Mouse (Mus musculus): ENCODE data around the gene Itch.
"Not testable (repeated sequence)": the region's sequence is repeated elsewhere in the genome, so short reads cannot be mapped to it uniquely, and the experiment has no call there.

Itch gene

GRCm38 (mm10) chr2:155149296-155149695 lies 16.0 kb downstream of the Itch start:
- DNase-seq, result not testable (repeated sequence)

DNA sequence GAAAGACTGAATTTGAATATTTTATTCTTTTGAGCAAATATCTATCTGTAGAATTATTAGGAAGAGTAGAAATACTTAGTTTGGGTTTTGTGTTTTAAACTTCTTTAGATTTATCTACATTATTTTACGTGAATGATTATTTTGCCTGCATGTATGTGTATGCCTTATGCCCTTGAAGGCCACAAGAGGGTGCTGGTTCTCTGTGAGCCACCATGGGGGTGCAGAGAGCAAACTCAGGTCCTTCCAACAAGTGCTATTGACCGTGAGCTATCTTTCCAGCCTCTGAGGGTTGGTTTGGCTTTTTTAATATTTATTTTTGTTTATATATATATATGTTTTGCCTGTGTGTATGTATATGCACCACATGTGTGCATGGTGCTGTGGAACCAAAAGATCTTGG lies 74.1 kb downstream of the Itch start:
- DNase-seq, result peak in 1 of 2 experiments; percentile 7

- DNase-seq, result no peak
These were observed 89.8 kb downstream of the Itch start for GRCm38 (mm10) chr2:155223145-155223544.

DNA sequence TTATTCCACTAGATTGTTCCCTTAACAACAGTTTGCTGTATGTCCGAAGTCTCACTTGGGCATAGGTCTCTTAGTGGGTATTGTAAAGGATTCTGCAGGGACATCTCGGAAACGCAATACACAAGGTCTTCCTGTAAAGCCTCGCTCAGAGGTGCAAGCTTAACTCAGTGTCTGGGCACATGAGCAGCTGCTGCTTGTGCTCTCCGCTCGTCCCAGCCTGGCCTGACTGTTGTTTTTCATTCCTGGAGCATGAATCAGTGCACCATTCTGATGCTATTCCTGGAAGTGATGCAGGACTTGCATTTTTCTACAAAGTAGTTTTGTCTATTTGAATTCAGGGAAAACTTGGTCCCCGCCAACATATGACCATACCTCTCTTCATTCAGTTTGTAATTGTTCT lies 91.4 kb downstream of the Itch start:
- DNase-seq, result peak in 1 of 2 experiments; percentile 11

DNA sequence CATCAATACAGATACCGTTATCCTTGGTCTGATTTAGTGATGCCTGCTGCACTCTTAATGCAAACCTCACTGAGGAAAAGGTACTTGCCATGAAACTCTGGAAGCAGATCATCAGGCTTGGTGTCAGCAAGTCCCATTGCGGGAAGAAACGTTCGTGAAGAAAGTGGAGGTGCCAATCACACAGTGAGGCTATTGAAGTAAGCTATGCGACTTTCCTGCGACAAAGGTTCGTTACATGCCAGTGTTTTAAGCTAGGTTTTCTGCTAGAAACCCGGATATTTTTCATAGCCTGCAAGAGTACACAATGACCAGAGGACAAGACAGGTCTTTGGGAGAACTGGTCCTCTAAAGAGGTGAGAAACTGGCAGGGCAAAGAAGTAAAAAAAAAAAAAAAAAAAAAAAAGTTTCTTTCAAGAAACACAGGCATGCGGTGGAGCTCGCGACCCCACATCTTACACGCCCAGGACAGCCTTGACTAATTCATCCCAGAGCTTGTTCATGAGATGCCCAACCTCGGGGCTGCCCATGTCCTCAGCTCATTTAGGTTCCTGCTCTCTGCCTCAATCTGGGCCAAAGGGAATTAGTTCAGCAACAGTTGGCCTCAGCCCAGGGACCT lies 102.5 kb downstream of the Itch start:
- no peak for DNase-seq

DNA sequence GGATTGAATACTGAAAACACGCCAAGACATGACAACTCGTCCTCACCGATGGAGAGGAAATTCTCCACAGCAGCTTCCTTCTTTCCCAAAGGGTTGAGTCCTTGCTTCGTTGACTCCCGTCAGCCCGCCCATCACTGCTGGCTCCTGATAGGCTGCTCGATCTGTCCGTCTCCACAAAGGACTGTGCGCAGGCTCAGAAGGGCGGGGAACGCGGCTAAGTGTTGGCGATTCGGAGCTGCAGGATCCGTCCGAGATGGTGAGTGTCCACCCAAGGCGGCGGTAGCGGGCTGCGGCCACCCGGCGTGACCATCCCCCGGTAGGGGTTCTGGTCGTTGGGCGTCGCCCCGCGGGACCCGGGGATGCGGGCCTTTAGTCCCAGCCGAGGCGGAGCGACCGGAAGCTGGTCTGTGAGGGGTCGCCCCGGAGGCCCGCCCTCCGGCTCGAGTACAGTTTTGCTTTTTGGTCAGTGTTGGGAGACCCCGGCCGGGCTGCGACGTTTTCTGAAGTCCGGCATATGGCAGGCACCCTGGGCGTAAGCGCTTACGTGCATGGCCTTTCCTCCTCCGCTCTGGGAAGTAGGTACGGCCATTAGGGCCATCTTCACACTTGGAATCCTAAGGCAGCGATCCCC lies 103.2 kb downstream of the Itch start, which contains the start of gene Dynlrb1:
TSS of gene Dynlrb1 (plus strand) at position 172 of the 631 bp plus-strand sequence.
- peak; percentile 98 to 99 for DNase-seq

DNA sequence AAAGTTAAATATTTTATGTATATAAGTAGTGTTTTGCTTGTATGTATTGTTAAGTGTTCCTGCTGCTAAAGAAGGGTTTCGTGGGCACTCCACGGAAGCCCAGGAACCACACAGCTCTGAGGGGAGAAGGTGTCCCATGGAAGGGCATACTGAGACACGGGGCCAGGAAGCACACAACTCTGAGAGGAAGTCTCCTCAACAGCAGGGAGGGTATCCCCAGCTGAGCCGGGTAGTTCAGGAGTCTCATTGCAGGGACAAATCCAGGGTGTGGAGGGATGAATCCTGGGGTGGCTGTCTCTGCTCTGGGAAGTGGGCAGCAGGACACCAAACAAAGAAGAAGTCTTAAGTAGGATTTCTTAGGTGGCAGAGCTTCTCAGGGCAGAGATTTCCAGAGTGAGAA lies 104.0 kb downstream of the Itch start:
- DNase-seq, result peak in 1 of 2 experiments; percentile 5

- DNase-seq, result peak; percentile 38 to 46
These were observed 107.6 kb downstream of the Itch start for GRCm38 (mm10) chr2:155240915-155241314.

DNA sequence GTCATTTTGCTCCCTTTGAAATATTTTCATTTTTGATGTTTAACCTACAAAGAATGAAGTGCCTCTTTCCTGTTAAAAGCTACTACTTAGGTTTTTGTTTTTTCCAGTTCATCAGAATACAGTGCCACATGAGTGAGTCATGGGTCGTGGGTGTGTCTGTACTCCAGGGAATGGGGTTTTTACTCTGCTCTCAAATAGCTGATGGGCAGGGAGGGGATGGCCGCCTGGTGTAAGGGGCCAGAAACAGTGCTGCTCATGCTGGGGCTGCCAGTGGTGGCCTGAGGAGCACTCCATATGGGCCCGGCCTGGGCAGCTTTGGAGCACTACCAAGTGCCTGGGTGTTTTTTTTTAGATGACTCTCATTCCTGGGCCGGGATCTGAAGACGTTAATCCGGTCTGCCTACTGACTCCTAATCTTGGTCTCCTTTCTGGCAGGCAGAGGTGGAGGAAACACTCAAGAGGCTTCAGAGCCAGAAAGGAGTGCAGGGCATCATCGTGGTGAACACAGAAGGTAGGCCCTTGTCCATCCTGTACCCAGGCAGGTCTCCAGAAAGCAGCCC lies 109.1 kb downstream of the Itch start:
- peak in 1 of 2 experiments; percentile 41 for DNase-seq

- no peak for DNase-seq
These were observed 112.9 kb downstream of the Itch start for GRCm38 (mm10) chr2:155246231-155246630.

- no peak for DNase-seq
These were observed 114.9 kb downstream of the Itch start for GRCm38 (mm10) chr2:155248206-155248605.

DNA sequence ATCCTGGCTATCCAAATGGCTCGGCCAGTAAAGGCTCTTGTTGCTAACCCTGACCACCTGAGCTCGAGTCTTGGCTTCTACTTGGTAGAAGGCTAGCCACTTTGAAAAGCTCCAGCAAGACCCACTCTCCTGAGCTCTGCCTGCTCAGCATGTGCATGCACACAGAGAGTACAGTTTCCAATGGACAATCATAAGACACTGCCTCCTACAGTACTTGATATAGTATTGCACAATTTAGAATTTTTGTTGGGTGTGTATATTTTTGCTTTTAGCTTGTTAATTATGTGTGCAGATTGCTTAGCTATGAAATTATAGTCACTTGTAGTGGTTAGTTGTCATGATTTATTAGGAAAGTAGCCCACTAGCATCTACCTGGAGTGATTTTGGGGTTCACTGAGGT lies 115.4 kb downstream of the Itch start:
- no peak for DNase-seq

DNA sequence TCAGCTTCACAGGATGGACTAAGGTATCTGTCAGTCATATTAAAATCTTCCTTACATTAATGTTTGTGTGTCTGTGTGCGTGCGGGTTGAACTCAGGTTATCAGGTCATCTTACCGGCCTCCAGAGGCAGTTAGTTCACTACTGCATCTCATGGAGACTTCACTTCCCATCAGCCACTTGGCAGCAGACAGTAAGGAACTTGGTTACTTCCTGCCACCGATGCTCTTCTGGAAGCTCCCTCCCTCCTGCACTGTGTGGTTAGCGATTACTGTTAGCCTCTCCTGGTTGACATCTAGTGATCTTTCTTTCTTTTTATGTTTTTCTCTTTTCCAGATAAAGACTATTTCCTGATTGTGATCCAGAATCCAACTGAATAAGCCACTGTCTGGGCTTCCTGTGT lies 116.3 kb downstream of the Itch start:
- no peak for DNase-seq

DNA sequence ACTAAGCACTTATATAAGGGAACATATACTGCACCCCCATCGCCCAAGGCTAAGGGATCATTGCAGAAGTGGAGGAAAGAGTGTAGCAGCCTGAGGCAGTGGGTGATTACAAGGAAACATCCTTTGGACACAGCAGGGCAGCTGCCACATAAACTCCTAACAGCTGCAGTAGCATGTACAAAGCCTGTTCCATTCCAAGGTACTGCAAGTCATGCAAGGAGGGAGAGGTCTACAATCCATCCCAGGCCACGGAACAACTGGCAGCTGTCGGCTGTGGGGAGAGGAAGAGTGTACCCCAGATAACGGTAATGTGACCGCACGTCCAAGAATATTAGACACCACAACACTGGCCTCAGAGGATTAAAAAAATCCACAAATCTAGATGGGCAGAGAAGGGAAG lies 132.2 kb downstream of the Itch start:
- DNase-seq, result no peak

- no peak for DNase-seq
These were observed 133.6 kb downstream of the Itch start for GRCm38 (mm10) chr2:155266896-155267295.

DNA sequence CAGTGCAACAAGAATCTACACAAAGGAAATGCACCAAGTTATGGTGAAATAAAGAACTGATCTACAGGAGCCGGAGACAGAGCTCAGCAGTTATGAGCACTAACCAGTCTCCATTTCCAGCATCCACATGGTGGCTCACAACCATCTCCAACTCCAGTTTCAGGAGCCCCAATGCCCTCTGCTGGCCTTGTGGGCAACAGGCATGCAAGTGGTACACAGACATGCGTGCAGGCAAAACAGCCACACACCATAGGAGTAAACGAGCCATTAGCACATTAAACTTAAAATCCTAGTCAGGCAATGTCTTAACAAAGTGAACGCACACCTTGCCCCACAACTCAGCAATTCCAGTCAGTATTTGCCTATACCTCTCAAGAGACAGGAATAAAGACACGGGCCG lies 138.6 kb downstream of the Itch start:
- no peak for DNase-seq

GRCm38 (mm10) chr2:155272396-155273170 lies 139.3 kb downstream of the Itch start:
- DNase-seq, result no peak

GRCm38 (mm10) chr2:155273603-155274002 lies 140.3 kb downstream of the Itch start:
- no peak for DNase-seq

GRCm38 (mm10) chr2:155276195-155276594 lies 142.9 kb downstream of the Itch start, which contains the start of gene Map1lc3a:
TSS of gene Map1lc3a (plus strand) at chr2:155276297.
- peak; percentile 96 to 97 for DNase-seq
